Mouse (Mus musculus) megakaryocyte progenitor cell, adult 5-6 weeks (primary cell): Measurements from ENCODE around the gene Lmx1b. TPM values are rescaled to one million over a fixed set of nuclear protein-coding genes. Genes with fewer than 3 reads are reported as not detected.

Experiments
- ATAC-seq: replicated peaks from 2 replicates; pipeline ENCODE4 v1.8.0; 2016; ENCODE audit warnings: mild to moderate bottlenecking, moderate TSS enrichment, inconsistent platforms; ENCODE audit not compliant: poor library complexity
- total RNA-seq, 2 experiments: library from RNA; stranded (forward) in 1 of 2; stranded (reverse) in 1 of 2; fragments of 157-497, 149-512 nt in 1 of 2; fragments of 200-1000 nt in 1 of 2; gene quantifications; 2 replicates each; pipeline versions ENCODE4 v1.2.3 to v1.2.4; 2015 to 2017

Gene Lmx1b
- total RNA-seq, 2 experiments from 2014 or later = not detected

DNA sequence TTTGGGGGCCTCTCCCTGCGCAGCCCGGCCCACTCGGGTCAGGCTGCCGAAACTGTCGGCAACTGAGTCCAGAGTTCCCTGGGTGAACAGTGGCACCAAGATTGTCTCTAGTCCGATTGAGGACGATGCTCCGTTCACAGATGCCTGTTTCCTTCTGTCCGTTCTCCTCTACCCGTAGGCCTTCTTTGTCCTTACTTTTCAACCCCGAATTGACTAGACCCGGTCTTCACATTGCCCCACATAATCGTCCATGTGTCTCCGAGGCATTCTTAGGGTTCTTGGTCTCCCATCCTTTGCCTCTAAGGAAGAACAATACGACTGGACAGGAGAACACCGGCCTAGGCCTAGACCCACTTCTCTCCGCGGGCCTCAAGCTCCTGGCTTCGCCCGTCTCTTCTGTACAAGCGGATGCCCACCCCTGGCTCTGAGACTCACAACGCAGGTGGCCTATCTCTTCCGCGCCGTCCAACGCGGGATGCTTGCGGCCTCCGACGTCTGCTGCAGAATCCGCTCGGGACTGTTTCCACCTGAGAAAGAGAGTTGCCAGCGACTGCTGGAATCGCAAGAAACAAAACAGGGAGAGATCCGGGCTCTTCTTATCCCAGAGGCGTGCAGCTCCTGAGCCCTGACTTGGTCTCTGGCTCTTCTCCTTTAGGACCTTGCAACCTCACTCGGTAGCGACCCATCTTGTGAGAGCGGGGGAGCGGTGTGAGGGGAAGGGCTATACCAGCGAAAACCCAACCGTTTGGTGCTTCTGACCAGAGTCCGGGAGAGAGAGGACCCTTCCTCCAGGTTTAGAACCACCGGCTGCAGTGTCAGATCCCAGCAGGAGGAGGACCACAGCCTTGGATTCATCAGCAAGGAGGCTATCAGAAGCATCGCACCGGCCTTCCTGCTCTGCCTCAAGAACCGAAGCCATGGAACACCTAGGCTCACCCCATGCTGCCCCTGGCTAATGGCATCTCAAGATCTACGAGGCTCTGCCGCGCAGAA is 3.7 kb upstream of the Lmx1b start:
- ATAC-seq = no peak

GRCm38 (mm10) chr2:33642650-33643458 is 2.5 kb upstream of the Lmx1b start:
- ATAC-seq = peak; percentile 91

- ATAC-seq = no peak
These were observed 1.7 kb upstream of the Lmx1b start for GRCm38 (mm10) chr2:33641859-33642571.

GRCm38 (mm10) chr2:33640978-33641858 is 907 bp upstream of the Lmx1b start:
- no peak for ATAC-seq

- ATAC-seq = 0 out of 2 replicates have a peak, but pooled peaks have one; percentile 12
These were observed 775 bp downstream of the Lmx1b start for GRCm38 (mm10) chr2:33639301-33640170.

- no peak for ATAC-seq
These were observed 2.1 kb downstream of the Lmx1b start for GRCm38 (mm10) chr2:33638141-33638733.

DNA sequence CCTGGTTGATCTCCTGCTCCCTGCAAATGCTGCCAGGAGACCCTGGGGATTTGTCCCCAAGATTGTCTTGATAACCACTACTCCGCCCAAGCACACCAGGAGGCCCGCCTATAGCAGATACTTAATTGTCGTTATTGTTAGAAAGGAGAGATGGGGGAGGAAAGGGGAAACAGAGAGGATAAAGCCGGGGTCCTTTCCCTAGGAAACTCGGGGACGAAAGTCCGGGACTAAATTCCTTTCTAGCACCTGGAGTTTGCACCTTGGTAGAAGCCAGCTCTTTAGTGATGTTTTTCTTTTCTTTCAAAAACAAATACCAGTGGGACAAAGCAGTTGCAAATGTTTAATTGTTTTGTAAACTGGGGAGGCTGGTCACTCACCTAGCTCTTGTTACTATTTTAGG is 3.0 kb downstream of the Lmx1b start:
- ATAC-seq = no peak

- ATAC-seq = no peak
These were observed 3.6 kb downstream of the Lmx1b start for GRCm38 (mm10) chr2:33636628-33637188.

DNA sequence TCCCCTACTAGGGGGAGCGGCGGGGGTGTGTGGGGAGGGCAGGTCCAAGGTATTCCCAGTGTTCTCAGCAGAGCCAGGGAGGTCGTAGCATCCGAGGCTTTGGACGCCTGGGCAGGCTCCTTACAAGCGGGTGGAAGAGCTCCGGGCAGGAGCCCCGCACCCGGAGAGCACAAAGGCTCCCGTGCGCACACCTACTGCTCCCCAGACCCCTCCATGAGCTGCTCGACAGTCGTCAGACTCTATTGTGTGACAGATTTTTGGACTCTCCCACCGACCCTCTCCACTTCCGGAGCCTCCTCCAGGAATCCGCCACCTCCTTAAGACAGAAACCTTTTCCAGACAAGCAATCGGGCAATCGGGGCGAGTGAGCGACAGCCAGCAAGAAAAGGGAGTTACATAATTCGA is 4.2 kb downstream of the Lmx1b start:
- no peak for ATAC-seq

GRCm38 (mm10) chr2:33635323-33636116 is 4.8 kb downstream of the Lmx1b start:
- no peak for ATAC-seq

GRCm38 (mm10) chr2:33634481-33635090 is 5.7 kb downstream of the Lmx1b start:
- no peak for ATAC-seq

DNA sequence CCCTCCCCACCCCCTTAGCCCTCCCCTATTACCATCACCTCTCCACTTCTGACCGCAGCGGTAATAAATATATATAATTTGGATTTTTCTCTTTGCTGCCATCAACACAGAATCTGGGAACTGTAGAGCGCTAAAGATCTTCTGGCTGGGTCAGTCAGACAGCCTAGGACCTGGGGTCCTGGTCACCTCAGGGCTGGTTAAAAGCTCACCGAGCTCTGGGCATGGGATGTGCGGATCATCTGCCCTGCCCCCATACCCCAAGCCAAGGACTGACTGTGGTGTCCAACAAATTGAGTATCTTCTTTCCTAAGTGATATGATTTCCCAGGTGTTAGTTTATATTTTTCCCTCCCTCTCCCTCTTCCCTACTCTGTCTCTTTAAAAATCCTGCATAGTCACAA is 6.4 kb downstream of the Lmx1b start:
- no peak for ATAC-seq

- no peak for ATAC-seq
These were observed 7.1 kb downstream of the Lmx1b start for GRCm38 (mm10) chr2:33633237-33633636.

- ATAC-seq = no peak
These were observed 7.7 kb downstream of the Lmx1b start for GRCm38 (mm10) chr2:33632551-33633059.

DNA sequence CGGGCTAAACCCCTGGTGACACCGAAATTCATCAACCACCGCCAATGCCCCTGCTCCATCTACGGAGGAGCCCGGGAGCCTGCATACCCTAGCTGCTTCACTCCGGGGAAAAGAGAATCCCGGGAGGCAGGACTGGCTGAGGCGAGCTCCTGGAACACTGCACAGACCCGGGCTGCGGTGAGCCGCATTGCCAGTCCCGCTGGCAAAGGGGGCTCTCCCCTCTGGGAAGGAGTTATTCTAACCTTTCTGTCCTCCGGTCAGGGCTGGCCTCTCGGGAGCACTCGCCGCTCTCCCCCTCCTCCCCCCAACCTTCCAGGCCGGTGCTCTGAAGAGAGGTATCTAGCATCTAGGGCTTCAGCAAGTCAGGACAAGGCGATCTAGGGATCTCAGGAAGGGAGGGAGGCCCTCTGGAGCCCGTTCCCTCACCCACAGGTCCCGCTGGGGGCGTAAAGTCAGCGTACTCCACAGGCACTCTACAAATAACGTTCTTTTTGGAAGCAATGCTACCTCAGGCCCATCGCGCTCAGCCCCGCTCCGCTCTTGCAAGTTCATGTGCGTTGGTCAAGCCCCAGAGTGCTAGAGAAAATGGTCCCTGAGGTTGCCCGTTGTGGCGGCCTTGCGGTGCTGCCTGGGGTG is 8.5 kb downstream of the Lmx1b start:
- ATAC-seq = no peak

- no peak for ATAC-seq
These were observed 9.1 kb downstream of the Lmx1b start for GRCm38 (mm10) chr2:33631022-33631707.
